Mouse (Mus musculus): Measurements from ENCODE around the gene Rab9. TPM values are rescaled to one million over a fixed set of nuclear protein-coding genes. Genes with fewer than 3 reads are reported as not detected.

Gene Rab9
- polyA plus RNA-seq, 1 experiment from 2014 or later = 85.1 TPM

- WGBS = 16% methylated on average over 25 of the region's 36 CpGs
Measured at GRCm38 (mm10) chrX:166440036-166440615, 39.5 kb downstream of the Rab9 start, which contains the start of gene Trappc2. Gene Trappc2, plus strand, starts transcription at chrX:166440574.

GRCm38 (mm10) chrX:166434812-166435211, 44.9 kb downstream of the Rab9 start:
- Histone ChIP-seq H3K27me3 (ENCODE audit: control insufficient read depth, insufficient read depth, low read length) (no peaks in the 10 kb centered on the region), H3K4me1 (replicated peaks; ENCODE audit: control insufficient read depth, insufficient read depth) (no peaks in the 10 kb centered on the region), H3K36me3 (ENCODE audit: control insufficient read depth, insufficient read depth, low read length) (no peaks in the 10 kb centered on the region), H3K4me3 (ENCODE audit: low read depth, low read length) (no peak overlapping the region), H3K4me2 (replicated peaks; ENCODE audit: low read depth) (no peak overlapping the region), H3K9me3 (ENCODE audit: control insufficient read depth, low read length) (no peaks in the 10 kb centered on the region), H3K27ac (replicated peaks) (no peak overlapping the region), H3K9ac (ENCODE audit: low read length) (no peak overlapping the region)
- TF ChIP-seq CTCF (IDR thresholded peaks at IDR 0.05; ENCODE audit: low read depth) (no peak), EP300 (optimal IDR thresholded peaks at IDR 0.05) (no peak)
- ATAC-seq (ENCODE audit: low FRiP score, low TSS enrichment) = no peak
- no peak for DNase-seq (ENCODE audit: low spot score)
- 93% methylated on average over 2 of the region's 2 CpGs for WGBS

More at GRCm38 (mm10) chrX:166440036-166440615, 39.5 kb downstream of the Rab9 start, which contains the start of gene Trappc2:
- no peak for DNase-seq (ENCODE audit: low spot score)
- H3K36me3 ChIP-seq (ENCODE audit: control insufficient read depth, insufficient read depth, low read length) = no peaks in the 10 kb centered on the region
- no peaks in the 10 kb centered on the region for H3K4me1 ChIP-seq (replicated peaks; ENCODE audit: control insufficient read depth, insufficient read depth)
- peak within 1 kb of the TSS; percentile 78 for H3K9ac ChIP-seq (ENCODE audit: low read length)
- no peaks in the 10 kb centered on the region for H3K27me3 ChIP-seq (ENCODE audit: control insufficient read depth, insufficient read depth, low read length)
- peak; percentile 18; the same call in 1 of the 2 replicates for ATAC-seq (ENCODE audit: low FRiP score, low TSS enrichment)
- TF ChIP-seq CTCF (IDR thresholded peaks at IDR 0.05; ENCODE audit: low read depth) (no peak), EP300 (optimal IDR thresholded peaks at IDR 0.05) (no peak)
- peak within 1 kb of the TSS; percentile 85 for H3K27ac ChIP-seq (replicated peaks)
- peak within 1 kb of the TSS; percentile 59 for H3K4me2 ChIP-seq (replicated peaks; ENCODE audit: low read depth)
- H3K4me3 ChIP-seq (ENCODE audit: low read depth, low read length) = peak within 1 kb of the TSS; percentile 58
- no peaks in the 10 kb centered on the region for H3K9me3 ChIP-seq (ENCODE audit: control insufficient read depth, low read length)

GRCm38 (mm10) chrX:166416196-166416595, 63.5 kb downstream of the Rab9 start:
- Histone ChIP-seq H3K4me1 (replicated peaks; ENCODE audit: control insufficient read depth, insufficient read depth) (no peaks in the 10 kb centered on the region), H3K27me3 (ENCODE audit: control insufficient read depth, insufficient read depth, low read length) (no peaks in the 10 kb centered on the region), H3K9me3 (ENCODE audit: control insufficient read depth, low read length) (no peaks in the 10 kb centered on the region), H3K27ac (replicated peaks) (no peak overlapping the region), H3K36me3 (ENCODE audit: control insufficient read depth, insufficient read depth, low read length) (no peaks in the 10 kb centered on the region), H3K4me3 (ENCODE audit: low read depth, low read length) (no peak overlapping the region), H3K4me2 (replicated peaks; ENCODE audit: low read depth) (no peak overlapping the region), H3K9ac (ENCODE audit: low read length) (no peak overlapping the region)
- ATAC-seq (ENCODE audit: low FRiP score, low TSS enrichment) (no peak), DNase-seq (ENCODE audit: low spot score) (peak; percentile 19)
- 58% methylated on average over 1 of the region's 6 CpGs for WGBS
- TF ChIP-seq EP300 (optimal IDR thresholded peaks at IDR 0.05) (no peak), CTCF (IDR thresholded peaks at IDR 0.05; ENCODE audit: low read depth) (peak; percentile 68)

- Histone ChIP-seq H3K4me2 (replicated peaks; ENCODE audit: low read depth) (no peak overlapping the region), H3K36me3 (ENCODE audit: control insufficient read depth, insufficient read depth, low read length) (no peaks in the 10 kb centered on the region), H3K4me3 (ENCODE audit: low read depth, low read length) (no peak overlapping the region), H3K27ac (replicated peaks) (no peak overlapping the region), H3K9me3 (ENCODE audit: control insufficient read depth, low read length) (no peaks in the 10 kb centered on the region), H3K9ac (ENCODE audit: low read length) (no peak overlapping the region), H3K4me1 (replicated peaks; ENCODE audit: control insufficient read depth, insufficient read depth) (no peaks in the 10 kb centered on the region), H3K27me3 (ENCODE audit: control insufficient read depth, insufficient read depth, low read length) (no peaks in the 10 kb centered on the region)
- DNase-seq (ENCODE audit: low spot score) = no peak
- ATAC-seq (ENCODE audit: low FRiP score, low TSS enrichment) = no peak
- TF ChIP-seq EP300 (optimal IDR thresholded peaks at IDR 0.05) (no peak), CTCF (IDR thresholded peaks at IDR 0.05; ENCODE audit: low read depth) (no peak)
Measured at GRCm38 (mm10) chrX:166407865-166408264, 71.8 kb downstream of the Rab9 start.

Other genes with a start within 250 kb of the Rab9 start
- 19.6 and 21.9 TPM in 2 replicates for gene Gpm6b, start 241.0 kb downstream of the Rab9 start, polyA plus RNA-seq (2015; fragmentation: Nextera tagmentation; extraction: Ambion mirVana)
- gene Trappc2, start 39.3 kb downstream of the Rab9 start, polyA plus RNA-seq (2015; fragmentation: Nextera tagmentation; extraction: Ambion mirVana) = 28.3 and 28.5 TPM in 2 replicates
- 4.9 and 5.3 TPM in 2 replicates for gene Ofd1, start 39.2 kb downstream of the Rab9 start, polyA plus RNA-seq (2015; fragmentation: Nextera tagmentation; extraction: Ambion mirVana)
- 4.1 and 4.2 TPM in 2 replicates for gene Tceanc, start 38.7 kb upstream of the Rab9 start, polyA plus RNA-seq (2015; fragmentation: Nextera tagmentation; extraction: Ambion mirVana)
- gene Egfl6, start 105.9 kb upstream of the Rab9 start, polyA plus RNA-seq (2015; fragmentation: Nextera tagmentation; extraction: Ambion mirVana) = 21.2 and 25.4 TPM in 2 replicates